Mouse (Mus musculus): ENCODE measurements around the gene Zfp747.

- TF ChIP-seq CTCF (IDR thresholded peaks at IDR 0.05; ENCODE audit: insufficient read depth, low read depth, low read length): no peak
- TF ChIP-seq POLR2A (IDR thresholded peaks at IDR 0.05; ENCODE audit: insufficient read depth, low read depth, low read length): no peak
These were observed 15.6 kb downstream of the Zfp747 start for GRCm38 (mm10) chr7:127360265-127360664.
